Mouse (Mus musculus) stomach, postnatal 0 days (tissue): ENCODE measurements around the gene Haus2.
A peak's percentile ranks its signal among the peaks of the same experiment; 100 is the strongest.

Source experiments
- CTCF ChIP-seq: IDR thresholded peaks from 2 replicates; pipeline ENCODE4 v1.5.1; 2016; ENCODE audit warnings: antibody characterized with exemption, low read depth, mild to moderate bottlenecking, moderate library complexity
- EP300 ChIP-seq: optimal IDR thresholded peaks from 2 replicates; pipeline ENCODE3; 2016; ENCODE audit warnings: antibody characterized with exemption

DNA sequence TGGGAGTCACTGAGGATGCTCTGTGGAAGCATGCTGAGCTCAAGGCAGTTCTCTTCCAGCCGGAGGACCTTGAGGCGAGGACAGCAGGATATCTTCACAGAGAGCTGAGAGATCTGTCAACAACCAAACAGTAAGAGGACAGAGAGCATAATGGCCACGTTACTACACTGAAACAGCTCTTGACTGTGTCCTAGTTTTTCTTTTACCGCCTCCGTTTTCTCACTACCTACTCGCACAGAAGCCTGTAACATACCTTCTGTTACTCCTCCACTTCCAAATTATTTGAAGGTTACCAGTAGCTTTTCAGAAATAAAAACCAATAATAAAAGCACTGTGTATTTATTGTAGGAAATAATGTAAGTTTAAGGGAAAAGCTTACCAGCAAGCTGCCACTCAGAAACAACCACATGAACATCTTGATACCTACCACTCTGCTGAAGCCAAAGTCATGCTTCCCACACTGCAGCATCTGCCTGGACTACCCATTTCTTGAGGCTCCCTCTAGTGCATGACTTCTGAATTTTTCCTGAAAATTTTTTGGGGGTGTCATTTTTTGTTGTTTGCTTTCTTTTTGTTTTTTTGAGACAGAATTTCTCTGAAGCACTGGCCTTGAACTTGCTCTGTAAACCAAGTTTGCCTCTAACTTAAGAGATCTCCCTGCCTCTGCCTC is 3.0 kb upstream of the Haus2 start:
- TF ChIP-seq CTCF, result peak; percentile 67
- TF ChIP-seq EP300, result no peak
